Mouse (Mus musculus): ENCODE measurements around the gene Slc7a4. TPM values are rescaled to one million over a fixed set of nuclear protein-coding genes. Genes with fewer than 3 reads are reported as not detected.

Slc7a4 gene
- total RNA-seq, 2 experiments from 2014 or later = 0.22 TPM; not detected in 1

DNA sequence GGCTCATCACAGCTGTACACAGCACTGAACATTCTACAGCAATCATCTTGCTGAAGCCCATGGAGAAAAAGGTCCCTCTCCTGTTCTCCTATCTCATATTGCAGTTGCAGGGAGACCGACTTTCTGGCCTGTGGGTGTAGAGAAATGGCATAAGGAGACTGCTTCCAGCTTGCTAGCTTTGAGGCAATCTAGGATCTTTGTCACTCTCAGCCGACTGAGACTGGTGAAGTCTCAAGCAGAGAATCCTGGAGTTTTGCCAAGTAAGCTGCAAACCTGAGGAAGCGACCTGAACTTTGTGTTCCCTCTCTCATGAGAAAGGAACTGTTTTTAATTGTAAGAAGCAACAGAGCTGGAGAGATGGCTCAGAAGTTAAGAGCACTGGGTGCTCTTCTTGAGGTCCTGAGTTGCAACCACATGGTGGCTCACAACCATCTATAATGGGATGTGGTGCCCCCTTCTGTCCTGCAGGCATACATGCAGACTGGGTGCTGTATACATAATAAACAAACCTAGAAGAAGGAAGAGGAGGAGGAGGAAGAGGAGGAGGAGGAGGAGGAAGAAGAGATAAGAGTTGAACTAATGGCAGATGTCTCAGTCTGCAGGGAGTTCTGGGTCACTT lies 18.0 kb upstream of the Slc7a4 start:
- DNase-seq = no peak
- peak; percentile 20; the same call in 1 of the 2 replicates for TF ChIP-seq CTCF (IDR thresholded peaks at IDR 0.05)
- H3K27ac ChIP-seq = no peak overlapping the region
- intact Hi-C loops (cut with DNase I) = no loop called here
- no peak overlapping the region for H3K4me3 ChIP-seq

DNA sequence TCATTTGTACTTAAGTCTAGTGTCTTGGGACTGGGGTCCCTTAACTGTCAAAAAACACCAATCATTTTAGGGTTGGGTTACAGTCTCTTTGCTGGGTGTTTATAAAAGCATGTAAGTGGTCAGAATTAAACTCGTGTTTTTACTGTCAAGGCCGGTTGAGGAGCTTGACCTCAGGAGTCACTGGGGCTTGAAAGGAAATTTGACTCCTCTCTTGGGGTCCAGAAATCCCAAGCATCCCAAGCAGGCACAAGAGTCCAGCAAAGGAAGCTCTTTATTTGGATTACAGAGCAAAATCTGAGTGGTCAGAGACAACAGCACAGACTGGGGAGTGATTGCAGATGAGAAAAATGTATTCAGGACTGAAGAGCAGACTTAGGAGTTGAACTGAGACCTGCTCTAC lies 7.7 kb upstream of the Slc7a4 start:
- intact Hi-C loops (cut with DNase I) = no loop called here
- TF ChIP-seq CTCF (IDR thresholded peaks at IDR 0.05) = no peak
- Histone ChIP-seq H3K27ac (no peak overlapping the region), H3K4me3 (no peak overlapping the region)
- no peak for DNase-seq

DNA sequence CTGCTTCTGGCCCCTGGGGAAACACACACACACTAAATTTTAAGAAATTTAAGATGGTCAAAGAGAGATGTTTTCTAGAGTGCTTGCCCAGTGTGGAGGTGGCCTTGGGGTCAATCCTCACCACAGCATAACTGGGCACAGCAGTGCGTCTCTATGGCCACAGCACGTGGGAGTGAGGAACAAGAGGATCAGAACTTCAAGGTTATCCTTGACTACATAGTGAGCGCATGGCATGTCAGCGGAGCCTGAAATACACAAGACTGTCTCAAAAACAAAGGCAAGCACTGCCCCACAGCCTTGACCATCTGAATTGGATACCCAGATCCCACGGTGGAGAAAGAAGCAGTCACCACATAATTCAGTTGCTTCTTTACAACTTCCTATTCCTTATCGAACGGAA lies 1.5 kb upstream of the Slc7a4 start:
- intact Hi-C loops (cut with DNase I) = no loop called here
- H3K27ac ChIP-seq = no peak overlapping the region
- H3K4me3 ChIP-seq = no peak overlapping the region
- no peak for DNase-seq
- no peak for TF ChIP-seq CTCF (IDR thresholded peaks at IDR 0.05)

DNA sequence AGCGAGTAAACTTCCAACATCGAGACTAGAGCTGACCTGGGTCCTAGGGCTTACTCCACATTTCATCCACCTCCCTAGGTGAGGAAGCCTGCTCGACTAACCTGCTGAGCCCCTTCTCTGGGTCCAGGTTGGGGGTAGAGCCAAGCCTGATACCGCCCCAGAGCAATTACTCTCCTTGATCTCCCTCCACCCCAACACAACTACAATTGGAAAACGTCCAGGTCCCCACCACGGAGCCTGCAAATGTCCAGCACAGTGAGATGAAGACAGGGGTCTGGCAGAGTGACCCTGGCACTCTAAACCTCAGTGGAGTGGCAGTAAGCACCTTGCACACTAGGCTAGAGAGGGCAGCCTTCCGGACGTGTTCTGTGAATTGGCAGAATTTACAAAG lies 6.2 kb downstream of the Slc7a4 start:
- intact Hi-C loops (cut with DNase I) = no loop called here
- TF ChIP-seq CTCF (IDR thresholded peaks at IDR 0.05) = no peak
- no peak for DNase-seq
- Histone ChIP-seq H3K4me3 (peak overlapping the region; percentile 80), H3K27ac (no peak overlapping the region)

DNA sequence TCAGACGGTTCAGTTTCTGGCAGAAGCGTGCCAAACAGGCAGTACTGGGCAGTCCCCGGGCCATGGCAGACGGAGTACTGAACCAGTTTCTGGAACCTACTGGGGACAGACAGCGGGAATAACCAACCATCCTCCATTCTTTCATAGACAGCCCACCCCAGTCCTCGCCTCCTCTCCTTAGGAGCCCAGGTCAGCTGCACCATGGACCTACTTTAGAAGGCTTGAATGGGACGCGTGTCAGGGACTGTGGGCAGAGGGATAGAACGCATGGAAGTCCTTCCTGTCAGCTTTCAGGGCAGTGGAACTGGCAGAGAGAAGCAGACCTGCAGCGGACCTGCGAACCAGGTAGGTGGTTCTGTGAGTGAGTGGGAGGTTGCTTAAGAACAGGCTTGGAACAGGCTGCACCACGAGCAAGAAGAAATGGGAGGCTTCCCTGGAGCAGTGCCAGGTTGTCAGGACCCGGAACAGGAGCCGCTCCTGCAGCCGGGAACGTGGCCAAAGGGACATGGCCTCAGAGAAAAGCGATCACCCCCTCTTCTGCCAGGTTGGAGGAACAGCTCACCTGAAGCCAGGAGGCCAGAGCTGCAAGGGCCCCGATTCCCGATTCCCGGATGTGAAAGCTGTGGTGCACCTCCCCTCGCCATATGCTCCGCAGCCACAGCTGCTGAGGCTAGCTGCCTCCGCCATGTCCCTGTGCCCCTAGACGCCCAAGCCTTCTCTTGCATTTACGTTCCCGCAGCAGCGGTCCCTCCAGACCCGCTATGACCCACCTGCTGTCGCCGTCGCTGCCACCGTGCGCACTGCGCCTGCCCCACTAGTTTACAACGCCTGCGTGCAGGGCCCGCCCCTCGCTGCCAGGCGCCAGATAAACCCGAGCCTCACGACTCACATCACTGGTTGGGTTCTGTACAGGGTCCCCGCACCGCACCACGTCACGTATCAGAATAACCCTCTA lies 6.9 kb downstream of the Slc7a4 start:
- intact Hi-C loops (cut with DNase I) = no loop called here
- no peak for TF ChIP-seq CTCF (IDR thresholded peaks at IDR 0.05)
- Histone ChIP-seq H3K27ac (peak overlapping the region; percentile 31; the same call in 1 of the 2 replicates), H3K4me3 (peak overlapping the region; percentile 80)
- peak; percentile 63 for DNase-seq

DNA sequence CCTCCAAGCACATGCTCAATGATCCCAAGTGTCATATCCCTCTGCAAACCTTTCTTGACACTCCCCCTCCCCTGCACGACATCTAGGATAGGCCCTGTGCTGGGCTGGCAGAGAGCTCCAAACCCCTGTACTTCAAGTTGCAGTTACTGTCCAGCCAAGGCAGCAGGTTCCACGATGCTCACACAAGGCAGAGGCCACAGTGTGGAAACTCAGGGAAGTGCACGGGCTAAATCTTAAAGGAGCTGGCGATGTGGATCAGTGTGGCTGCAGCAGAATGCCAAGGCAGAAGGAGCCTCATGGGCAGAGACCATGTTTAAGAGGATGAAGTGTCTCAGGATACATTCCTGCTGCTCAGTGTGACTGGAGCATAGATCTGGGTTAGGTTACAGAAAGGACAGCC lies 16.8 kb downstream of the Slc7a4 start:
- DNase-seq = no peak
- intact Hi-C loops (cut with DNase I) = no loop called here
- Histone ChIP-seq H3K27ac (no peak overlapping the region), H3K4me3 (no peak overlapping the region)
- TF ChIP-seq CTCF (IDR thresholded peaks at IDR 0.05) = no peak; the same call in 1 of the 2 replicates

DNA sequence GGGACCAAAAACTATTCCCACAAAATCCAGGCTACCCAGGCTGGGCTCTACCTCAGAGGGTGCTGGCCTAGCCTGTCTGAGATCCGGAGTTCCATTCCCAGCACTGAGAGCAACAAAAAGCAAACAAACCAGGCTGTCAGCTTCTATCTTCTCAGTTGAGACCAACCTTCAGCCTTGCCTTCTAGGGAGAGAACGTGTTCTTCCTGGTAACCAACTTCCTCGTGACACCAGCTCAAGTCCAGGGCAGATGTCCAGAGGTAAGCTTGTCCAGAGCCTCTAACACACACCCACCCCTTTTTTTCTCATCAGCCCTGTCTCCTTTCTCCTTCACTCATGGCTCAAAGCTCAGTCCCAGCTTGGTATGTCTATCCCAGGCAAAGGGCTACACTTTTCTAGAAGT lies 18.2 kb downstream of the Slc7a4 start:
- no peak for DNase-seq
- Histone ChIP-seq H3K4me3 (no peak overlapping the region), H3K27ac (no peak overlapping the region)
- intact Hi-C loops (cut with DNase I) = no loop called here
- no peak for TF ChIP-seq CTCF (IDR thresholded peaks at IDR 0.05)

DNA sequence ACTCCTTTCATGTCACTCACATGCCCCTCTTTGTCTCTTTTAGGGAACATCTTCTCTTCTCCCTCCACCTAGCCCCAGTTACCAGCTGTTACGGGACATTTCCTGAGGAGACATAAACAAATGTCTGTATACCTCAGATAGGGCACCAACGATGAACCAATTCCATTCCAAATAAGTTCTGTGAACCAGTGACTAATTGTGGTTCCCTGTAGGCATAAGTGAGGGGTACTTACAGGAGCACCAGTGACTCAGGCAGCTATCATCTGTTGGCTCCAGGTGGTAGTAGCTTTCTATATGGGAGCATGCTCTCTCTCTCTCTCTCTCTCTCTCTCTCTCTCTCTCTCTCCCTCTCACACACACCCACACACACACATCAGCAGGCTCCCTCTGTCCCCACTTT lies 18.8 kb downstream of the Slc7a4 start:
- intact Hi-C loops (cut with DNase I) = no loop called here
- Histone ChIP-seq H3K27ac (no peak overlapping the region), H3K4me3 (no peak overlapping the region)
- TF ChIP-seq CTCF (IDR thresholded peaks at IDR 0.05) = no peak
- no peak for DNase-seq

DNA sequence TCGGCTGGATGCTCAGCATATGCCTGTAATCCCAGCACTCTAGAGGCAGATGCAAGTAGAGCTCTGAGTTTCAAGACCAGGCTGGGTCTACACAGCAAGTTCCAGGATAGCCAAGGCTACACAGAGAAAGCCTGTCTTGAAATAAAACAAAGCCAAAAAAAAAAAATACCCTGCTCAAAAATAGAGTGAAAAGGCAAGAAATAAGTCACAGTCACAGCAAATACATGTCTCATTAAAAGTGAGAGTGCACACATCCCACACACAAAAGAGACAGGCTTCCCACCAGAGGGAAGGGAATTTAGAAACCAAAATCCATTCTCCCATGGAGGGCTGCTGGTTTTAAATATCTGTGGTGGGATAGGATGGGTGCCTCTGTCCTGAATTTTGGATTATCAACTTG lies 19.4 kb downstream of the Slc7a4 start:
- Histone ChIP-seq H3K27ac (no peak overlapping the region), H3K4me3 (no peak overlapping the region)
- no peak for TF ChIP-seq CTCF (IDR thresholded peaks at IDR 0.05)
- intact Hi-C loops (cut with DNase I) = no loop called here
- DNase-seq = no peak

DNA sequence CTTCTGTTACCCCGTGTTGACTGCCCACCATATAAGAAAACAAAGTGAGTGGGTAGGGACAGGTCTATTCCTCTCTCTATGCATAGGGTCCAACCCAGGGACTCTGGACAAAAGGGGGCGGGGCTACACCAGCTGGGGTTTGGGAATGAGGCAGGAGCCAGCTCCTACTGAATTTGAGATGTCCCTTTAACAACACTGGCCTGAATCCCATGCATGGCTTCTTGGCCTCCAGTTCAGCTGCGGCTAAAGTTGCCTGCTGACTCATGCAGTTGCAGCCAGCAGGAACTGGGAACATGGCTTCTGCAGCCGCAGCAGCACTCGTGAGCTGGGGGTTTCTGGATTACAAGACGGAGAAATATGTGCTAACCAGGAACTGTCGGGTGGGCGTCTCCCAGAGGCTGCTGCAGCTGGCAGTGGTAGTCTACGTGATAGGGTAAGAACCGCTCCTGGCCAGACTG lies 21.2 kb downstream of the Slc7a4 start, which contains the start of gene P2rx6:
Gene P2rx6 (plus strand): TSS at position 135 of the 458 bp plus-strand sequence.
- TF ChIP-seq CTCF (IDR thresholded peaks at IDR 0.05) = no peak
- intact Hi-C loops (cut with DNase I) = no loop called here
- Histone ChIP-seq H3K4me3 (peak within 1 kb of the TSS; percentile 79), H3K27ac (peak within 1 kb of the TSS; percentile 87)
- peak; percentile 83 for DNase-seq

DNA sequence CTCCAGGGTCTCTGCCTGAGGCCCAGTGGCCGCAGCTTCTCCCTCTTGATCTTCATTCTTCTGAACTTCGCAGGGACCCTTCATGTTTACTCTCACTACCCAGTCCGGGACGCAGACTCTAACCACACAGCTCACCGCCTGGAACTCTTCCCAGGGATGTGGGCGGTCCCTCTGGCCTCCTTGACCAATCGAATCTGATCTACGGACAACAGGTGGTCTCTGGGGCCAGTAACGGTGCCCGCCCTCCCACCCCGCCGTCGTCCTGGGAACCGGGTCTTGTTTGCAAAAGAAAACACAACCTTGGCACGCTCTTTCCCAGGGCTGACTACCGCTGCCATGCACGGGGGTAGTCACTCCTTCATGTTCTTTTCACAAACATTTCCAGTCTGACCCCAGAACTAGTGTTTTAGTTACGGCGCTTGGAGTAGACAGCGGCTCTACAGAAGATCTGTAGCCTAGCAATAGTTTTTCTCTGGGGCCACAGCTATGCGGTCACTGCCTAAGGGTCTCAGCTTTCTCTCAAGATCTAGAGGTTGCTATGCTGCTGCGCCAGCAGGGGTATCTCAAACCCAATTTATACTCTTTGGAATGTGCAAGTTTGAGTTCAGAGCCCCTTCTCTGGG lies 21.8 kb downstream of the Slc7a4 start, which contains the start of gene Lrrc74b:
Gene Lrrc74b (minus strand): TSS at position 120 of the 623 bp plus-strand sequence.
- peak within 1 kb of the TSS; percentile 87 for H3K27ac ChIP-seq
- DNase-seq = peak; percentile 91
- intact Hi-C loops (cut with DNase I) = no loop called here
- H3K4me3 ChIP-seq = peak within 1 kb of the TSS; percentile 79
- TF ChIP-seq CTCF (IDR thresholded peaks at IDR 0.05) = no peak

DNA sequence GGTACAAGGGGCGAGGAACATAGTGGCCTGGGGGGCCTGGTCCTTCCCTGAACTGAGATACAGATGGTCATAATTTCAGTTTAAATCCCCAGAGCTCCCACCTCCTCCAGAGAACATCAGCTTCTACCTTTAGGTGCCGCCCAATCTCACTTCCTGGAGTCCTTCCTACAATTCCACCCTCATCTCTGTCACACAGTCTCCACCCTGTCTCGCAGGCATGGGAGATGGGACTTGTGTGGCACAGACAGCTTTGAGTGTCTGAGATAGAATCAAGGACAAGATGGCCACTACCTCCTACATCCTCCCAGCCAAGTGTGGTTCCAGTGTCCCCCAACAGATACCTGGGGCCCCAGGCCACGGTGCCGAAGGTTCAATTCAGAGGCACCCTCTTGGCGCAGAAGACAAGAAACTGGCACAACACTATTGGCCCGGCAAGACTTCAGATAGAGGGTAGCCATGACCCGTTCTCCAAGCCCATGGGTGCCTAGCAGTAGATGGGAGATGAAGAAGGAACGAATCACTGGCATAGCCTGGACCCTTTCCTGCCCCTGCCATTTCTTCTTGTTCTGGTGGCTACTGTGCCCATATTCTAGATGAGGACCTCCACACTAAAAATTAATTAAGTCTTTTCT lies 23.5 kb downstream of the Slc7a4 start:
- no peak for TF ChIP-seq CTCF (IDR thresholded peaks at IDR 0.05)
- DNase-seq = no peak
- intact Hi-C loops (cut with DNase I) = loop anchor here (2.0 kb wide), 1 partner anchor 59 kb away; the partner anchor contains the start of gene Smpd4
- Histone ChIP-seq H3K27ac (no peak overlapping the region), H3K4me3 (no peak overlapping the region)

All from gastrocnemius, adult 2 months (tissue).